Mouse (Mus musculus): ENCODE data around the gene Gm21760. TPM values are rescaled to one million over a fixed set of nuclear protein-coding genes. Genes with fewer than 3 reads are reported as not detected.
"Not testable (repeated sequence)": the region's sequence is repeated elsewhere in the genome, so short reads cannot be mapped to it uniquely, and the experiment has no call there.

Gene Gm21760
- polyA plus RNA-seq (2015; fragmentation: Nextera tagmentation; extraction: Ambion mirVana), result not detected in 2 replicates

DNA sequence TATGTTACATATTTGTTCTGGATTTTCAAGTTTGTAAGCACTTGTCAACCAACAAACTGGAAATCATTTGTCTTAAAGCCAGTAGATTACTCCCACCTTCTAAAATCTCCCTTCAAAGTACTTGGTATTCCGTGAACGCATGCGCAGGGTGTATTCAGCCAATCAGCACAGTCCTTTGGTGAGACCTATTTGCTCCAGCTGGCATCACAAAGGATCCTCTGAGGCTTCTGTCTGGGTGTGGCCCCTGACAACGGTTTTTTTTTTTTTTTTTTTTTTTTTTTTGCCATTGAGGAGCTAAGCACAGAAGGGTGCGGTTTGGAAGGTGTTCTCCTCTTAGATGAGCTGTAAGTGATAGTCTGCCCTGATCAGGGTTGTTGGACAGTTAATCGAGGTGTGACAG lies at the start of gene Gm21760:
TSS of gene Gm21760 (plus strand) at position 301 of the 400 bp plus-strand sequence.
- no CpG with 5 or more reads among the region's 6 CpGs for WGBS (ENCODE audit: insufficient replicate concordance)
- not testable (repeated sequence) for ATAC-seq

More for the DNA sequence above, at the start of gene Gm21760:
- H3K36me3 ChIP-seq (replicated peaks; ENCODE audit: insufficient read depth, low read length); DNase-seq; H3K9me3 ChIP-seq (ENCODE audit: low read length); H3K9ac ChIP-seq (replicated peaks); H3K27me3 ChIP-seq (ENCODE audit: insufficient read depth, low read length); H3K27ac ChIP-seq (ENCODE audit: low read depth); H3K4me1 ChIP-seq (ENCODE audit: insufficient read depth); H3K4me3 ChIP-seq (ENCODE audit: low read depth, low read length); H3K4me2 ChIP-seq (ENCODE audit: low read depth, low read length): not testable (repeated sequence)

All from liver, postnatal 0 days (tissue).